Comparison of ENCODE assay signal across 18 mouse cellular contexts in the genomic region with DNA sequence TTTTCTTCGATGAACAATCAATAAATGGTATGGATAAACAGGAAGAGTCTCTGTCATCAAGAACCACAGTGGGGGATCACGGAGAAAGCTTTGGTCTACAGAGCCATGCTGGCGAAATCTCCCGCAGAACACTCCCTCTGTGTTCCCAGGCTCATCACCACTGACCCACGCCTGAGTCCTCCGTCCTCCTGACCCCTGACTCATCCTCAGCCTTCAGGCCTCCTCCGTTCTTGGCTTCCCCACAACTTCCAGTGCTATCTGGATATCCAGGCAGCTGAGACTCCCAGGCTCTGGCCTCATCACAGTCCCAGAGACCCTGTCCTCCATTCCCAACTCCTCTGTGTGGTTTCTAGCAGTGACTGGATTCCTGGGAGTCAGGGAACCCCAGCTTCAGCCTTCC. TPM values are rescaled to one million over a fixed set of nuclear protein-coding genes. Genes with fewer than 3 reads are reported as not detected.
DNase-seq lines count a peak whose midpoint lies in the region; ATAC-seq lines count a peak whose summit lies in the region.
"Had no signal": no experiment of that assay in that cellular context is flagged by ENCODE, and none has a peak within 500 bp of the region (broad histone marks: within the 10 kb centered on the region; RNA-seq: fewer than 3 reads in every experiment).

No protein-coding gene starts in this region.

- H3K27me3 ChIP-seq in forebrain, embryonic 14.5 days (replicated peaks; ENCODE audit: control insufficient read depth, insufficient read depth, low read length), result no peaks in the 10 kb centered on the region
- H3K27me3 ChIP-seq: heart, embryonic 15.5 days; hindbrain, embryonic 13.5 days had no signal

- H3K4me3 ChIP-seq in forebrain, embryonic 14.5 days (ENCODE audit: low read depth, low read length), result no peak overlapping the region
- H3K4me3 ChIP-seq: embryonic facial prominence, embryonic 10.5 days; forebrain, embryonic 13.5 days; heart, adult 2 months; heart, embryonic 15.5 days; hindbrain, embryonic 13.5 days had no signal

- no peaks in the 10 kb centered on the region for H3K9me3 ChIP-seq in forebrain, embryonic 14.5 days (replicated peaks; ENCODE audit: control insufficient read depth, low read length)
- H3K9me3 ChIP-seq: embryonic facial prominence, embryonic 10.5 days; forebrain, embryonic 13.5 days; heart, embryonic 15.5 days; hindbrain, embryonic 13.5 days had no signal

- H3K27ac ChIP-seq in forebrain, embryonic 14.5 days (ENCODE audit: low read depth, low read length), result no peak overlapping the region
- H3K27ac ChIP-seq: embryonic facial prominence, embryonic 10.5 days; forebrain, embryonic 13.5 days; heart, adult 2 months; heart, embryonic 15.5 days; hindbrain, embryonic 13.5 days; hindbrain, postnatal 0 days had no signal

- peaks cover 5% of the 10 kb centered on the region; the same call in 1 of the 2 replicates for H3K4me1 ChIP-seq in forebrain, embryonic 14.5 days (ENCODE audit: control insufficient read depth, insufficient read depth, low read length)

- ATAC-seq in forebrain, embryonic 14.5 days, result no peak
- ATAC-seq: forebrain, embryonic 13.5 days; hindbrain, postnatal 0 days had no signal

- no peak overlapping the region for H3K9ac ChIP-seq in forebrain, embryonic 14.5 days (ENCODE audit: low read length)
- H3K9ac ChIP-seq: forebrain, embryonic 13.5 days; heart, embryonic 15.5 days; hindbrain, embryonic 13.5 days had no signal

- DNase-seq in adrenal gland, adult 2 months, result peak; percentile 68
- DNase-seq in adrenal gland, postnatal 4 days (ENCODE audit: low spot score in 2 of 2), result no peak
- DNase-seq in ovary, adult 18-20 months (ENCODE audit: low spot score), result peak; percentile 9
- no peak for DNase-seq in ovary, postnatal 10 days (ENCODE audit: low spot score)
- peak; percentile 19 for DNase-seq in adrenal gland, postnatal 25 days
- no peak for DNase-seq in forebrain, embryonic 14.5 days (ENCODE audit: low spot score)
- no peak for DNase-seq in layer of hippocampus, postnatal 36 days
- DNase-seq: cerebellum, adult 2 months; cerebellum, postnatal 10 days; gastrocnemius, postnatal 10 days; heart, adult 2 months; heart, postnatal 14 days had no signal

- H3K4me2 ChIP-seq in forebrain, embryonic 14.5 days (ENCODE audit: low read length), result no peak overlapping the region
- H3K4me2 ChIP-seq: forebrain, embryonic 13.5 days; heart, embryonic 11.5 days; heart, embryonic 15.5 days; hindbrain, embryonic 13.5 days had no signal

- no peaks in the 10 kb centered on the region for H3K36me3 ChIP-seq in forebrain, embryonic 14.5 days (ENCODE audit: control insufficient read depth, insufficient read depth, low read length)
- H3K36me3 ChIP-seq: embryonic facial prominence, embryonic 10.5 days; heart, embryonic 15.5 days; hindbrain, embryonic 13.5 days had no signal

- WGBS in forebrain, embryonic 14.5 days, result 91% methylated on average over 7 of the region's 7 CpGs

RNA-seq across cellular contexts. Expression of gene Sorbs2, which starts 3.6 kb away (rescaled TPM):
- total RNA-seq in adrenal gland, adult 2 months (2021), result 100 to 1,000 TPM; 131 to 138 TPM
- polyA plus RNA-seq in adrenal gland, adult 2 months (2012; rRNA removed), result 61.1 and 73.9 TPM in 2 replicates
- 10 to 100 TPM; 88.1 TPM for total RNA-seq in adrenal gland, postnatal 4 days (2021)
- total RNA-seq in adrenal gland, postnatal 25 days (2021), result 125 and 131 TPM in 2 replicates
- polyA plus RNA-seq in forebrain, embryonic 14.5 days (2014; fragmentation: Nextera tagmentation; extraction: Ambion mirVana), result 72.8 and 78.0 TPM in 2 replicates
- 100 to 1,000 TPM; 176 to 197 TPM for total RNA-seq in layer of hippocampus, postnatal 36 days (2021)

Comparison
In these comparisons a context has a peak if more than half of its experiments do, and no peak if none do; other contexts are left out.
1. DNase-seq: peak in adrenal gland, adult 2 months (single experiment), ovary, adult 18-20 months (single experiment) and adrenal gland, postnatal 25 days (single experiment); none in adrenal gland, postnatal 4 days (0 of 2), ovary, postnatal 10 days (single experiment), forebrain, embryonic 14.5 days (single experiment) and layer of hippocampus, postnatal 36 days (0 of 2).